Mouse (Mus musculus) stomach, postnatal 0 days (tissue): Measurements from ENCODE around the gene Eif4e. TPM values are rescaled to one million over a fixed set of nuclear protein-coding genes. Genes with fewer than 3 reads are reported as not detected.
"Not testable (repeated sequence)": the region's sequence is repeated elsewhere in the genome, so short reads cannot be mapped to it uniquely, and the experiment has no call there.

Source experiments
- ATAC-seq: fragments of 200-750 bp; cut with Nextera tagmentation; 2 replicates; pipeline ENCODE4 v1.8.0; 2017; ENCODE audit not compliant: low FRiP score, low TSS enrichment
- DNase-seq: peaks from one replicate; pipeline ENCODE4 v3.0.0-alpha.2; 2016; ENCODE audit warnings: low spot score
- H3K27ac ChIP-seq: fragments of 300-500 bp; sonication (generic); replicated peaks from 2 replicates; pipeline ENCODE4 v1.5.1; 2014; ENCODE audit warnings: mild to moderate bottlenecking, control low read depth
- H3K27me3 ChIP-seq: fragments of 300-500 bp; sonication (generic); 2 replicates; pipeline ENCODE4 v1.6.1; 2014; ENCODE audit warnings: low read length; ENCODE audit not compliant: control insufficient read depth, insufficient read depth
- H3K36me3 ChIP-seq: fragments of 300-500 bp; sonication (generic); 2 replicates; pipeline ENCODE4 v1.6.1; 2014; ENCODE audit warnings: low read length, mixed read lengths; ENCODE audit not compliant: control insufficient read depth, insufficient read depth
- H3K4me1 ChIP-seq: fragments of 300-500 bp; sonication (generic); replicated peaks from 2 replicates; pipeline ENCODE4 v1.6.1; 2014; ENCODE audit warnings: antibody characterized with exemption; ENCODE audit not compliant: control insufficient read depth, insufficient read depth
- H3K4me2 ChIP-seq: fragments of 300-500 bp; sonication (generic); replicated peaks from 2 replicates; pipeline ENCODE4 v1.6.1; 2014; ENCODE audit warnings: low read depth, mild to moderate bottlenecking, control low read depth, moderate library complexity
- H3K4me3 ChIP-seq: fragments of 300-500 bp; sonication (generic); 2 replicates; pipeline ENCODE4 v1.5.1; 2014; ENCODE audit warnings: low read depth, low read length, control low read depth
- H3K9ac ChIP-seq: fragments of 300-500 bp; sonication (generic); 2 replicates; pipeline ENCODE4 v1.6.1; 2014; ENCODE audit warnings: mild to moderate bottlenecking, low read length, control low read depth, mixed read lengths
- H3K9me3 ChIP-seq: fragments of 300-500 bp; sonication (generic); 2 replicates; pipeline ENCODE4 v1.6.1; 2016; ENCODE audit warnings: low read length; ENCODE audit not compliant: control insufficient read depth
- CTCF ChIP-seq: IDR thresholded peaks from 2 replicates; pipeline ENCODE4 v1.5.1; 2016; ENCODE audit warnings: antibody characterized with exemption, low read depth, mild to moderate bottlenecking, moderate library complexity
- EP300 ChIP-seq: optimal IDR thresholded peaks from 2 replicates; pipeline ENCODE3; 2016; ENCODE audit warnings: antibody characterized with exemption
- WGBS: fragments of 180-500 bp; shearing (Covaris S2); extraction: QIAGEN DNeasy Blood & Tissue Kit; methylation state at CpG from one replicate; pipeline ENCODE4 v1.1.7; 2014; 5-methylcytosine and 5-hydroxymethylcytosine counted together
- polyA plus RNA-seq: library from polyadenylated mRNA; unstranded; fragments of >200 nt; fragmentation: Nextera tagmentation; extraction: Ambion mirVana; gene quantifications from 2 replicates; pipeline ENCODE4 v1.2.1, GENCODE M21; 2015

Gene Eif4e
- polyA plus RNA-seq, 1 experiment from 2014 or later, result 162 TPM

GRCm38 (mm10) chr3:138549045-138549444 lies 23.1 kb downstream of the Eif4e start:
- TF ChIP-seq EP300 (no peak), CTCF (no peak)
- DNase-seq, result no peak
- ATAC-seq, result no peak
- Histone ChIP-seq H3K4me3 (no peak overlapping the region), H3K4me1 (no peaks in the 10 kb centered on the region), H3K36me3 (peaks cover 2% of the 10 kb centered on the region; the same call in 1 of the 2 replicates), H3K9me3 (no peaks in the 10 kb centered on the region), H3K27me3 (no peaks in the 10 kb centered on the region), H3K27ac (no peak overlapping the region), H3K4me2 (no peak overlapping the region), H3K9ac (no peak overlapping the region)
- 46% methylated on average over 4 of the region's 4 CpGs for WGBS

- ATAC-seq, result no peak
- Histone ChIP-seq H3K27me3 (no peaks in the 10 kb centered on the region), H3K9ac (no peak overlapping the region), H3K27ac (no peak overlapping the region), H3K4me1 (no peaks in the 10 kb centered on the region), H3K9me3 (no peaks in the 10 kb centered on the region), H3K4me3 (no peak overlapping the region), H3K36me3 (peaks cover 2% of the 10 kb centered on the region; the same call in 1 of the 2 replicates), H3K4me2 (no peak overlapping the region)
- WGBS, result 81% methylated on average over 19 of the region's 19 CpGs
- TF ChIP-seq CTCF, result no peak
- TF ChIP-seq EP300, result no peak
- no peak for DNase-seq
Measured at GRCm38 (mm10) chr3:138550336-138551123, 24.6 kb downstream of the Eif4e start.

- H3K27me3 ChIP-seq, H3K4me1 ChIP-seq, H3K9ac ChIP-seq, DNase-seq, ATAC-seq, H3K4me2 ChIP-seq, H3K4me3 ChIP-seq, H3K9me3 ChIP-seq, H3K36me3 ChIP-seq, H3K27ac ChIP-seq: not testable (repeated sequence)
- 96% methylated on average over 8 of the region's 8 CpGs for WGBS
Measured at GRCm38 (mm10) chr3:138555279-138555678, 29.3 kb downstream of the Eif4e start.

- 65% methylated on average over 4 of the region's 4 CpGs for WGBS
- Histone ChIP-seq H3K9me3 (no peaks in the 10 kb centered on the region), H3K27me3 (no peaks in the 10 kb centered on the region), H3K4me3 (no peak overlapping the region), H3K27ac (no peak overlapping the region), H3K36me3 (no peaks in the 10 kb centered on the region; the same call in 1 of the 2 replicates), H3K4me1 (no peaks in the 10 kb centered on the region), H3K9ac (no peak overlapping the region), H3K4me2 (no peak overlapping the region)
- TF ChIP-seq EP300 (no peak), CTCF (peak; percentile 70)
- DNase-seq (no peak), ATAC-seq (no peak)
Measured at GRCm38 (mm10) chr3:138558529-138558928, 32.5 kb downstream of the Eif4e start.

GRCm38 (mm10) chr3:138560242-138560641 lies 34.3 kb downstream of the Eif4e start:
- Histone ChIP-seq H3K27me3 (no peaks in the 10 kb centered on the region), H3K9me3 (no peaks in the 10 kb centered on the region), H3K4me3 (no peak overlapping the region), H3K36me3 (no peaks in the 10 kb centered on the region; the same call in 1 of the 2 replicates), H3K27ac (no peak overlapping the region), H3K9ac (no peak overlapping the region), H3K4me1 (no peaks in the 10 kb centered on the region), H3K4me2 (no peak overlapping the region)
- ATAC-seq (no peak), DNase-seq (no peak)
- WGBS, result 77% methylated on average over 5 of the region's 5 CpGs
- no peak for TF ChIP-seq EP300
- TF ChIP-seq CTCF, result no peak

GRCm38 (mm10) chr3:138560886-138561285 lies 34.9 kb downstream of the Eif4e start:
- Histone ChIP-seq H3K4me1 (no peaks in the 10 kb centered on the region), H3K9me3 (no peaks in the 10 kb centered on the region), H3K4me2 (no peak overlapping the region), H3K4me3 (no peak overlapping the region), H3K9ac (no peak overlapping the region), H3K27ac (no peak overlapping the region), H3K27me3 (no peaks in the 10 kb centered on the region), H3K36me3 (no peaks in the 10 kb centered on the region; the same call in 1 of the 2 replicates)
- WGBS, result 89% methylated on average over 3 of the region's 3 CpGs
- ATAC-seq, result no peak
- TF ChIP-seq CTCF, result no peak
- no peak for TF ChIP-seq EP300
- no peak for DNase-seq
